Mouse (Mus musculus) liver, postnatal 0 days (tissue): ENCODE measurements around the gene Trim28.

ENCODE experiments used
- CTCF ChIP-seq: sonication (generic); IDR thresholded peaks from 2 replicates; pipeline ENCODE4 v1.5.1; 2016; ENCODE audit warnings: antibody characterized with exemption, low read depth
- EP300 ChIP-seq: IDR thresholded peaks from 2 replicates; pipeline ENCODE4 v1.6.1; 2016; ENCODE audit warnings: antibody characterized with exemption, low read depth, mild to moderate bottlenecking

DNA sequence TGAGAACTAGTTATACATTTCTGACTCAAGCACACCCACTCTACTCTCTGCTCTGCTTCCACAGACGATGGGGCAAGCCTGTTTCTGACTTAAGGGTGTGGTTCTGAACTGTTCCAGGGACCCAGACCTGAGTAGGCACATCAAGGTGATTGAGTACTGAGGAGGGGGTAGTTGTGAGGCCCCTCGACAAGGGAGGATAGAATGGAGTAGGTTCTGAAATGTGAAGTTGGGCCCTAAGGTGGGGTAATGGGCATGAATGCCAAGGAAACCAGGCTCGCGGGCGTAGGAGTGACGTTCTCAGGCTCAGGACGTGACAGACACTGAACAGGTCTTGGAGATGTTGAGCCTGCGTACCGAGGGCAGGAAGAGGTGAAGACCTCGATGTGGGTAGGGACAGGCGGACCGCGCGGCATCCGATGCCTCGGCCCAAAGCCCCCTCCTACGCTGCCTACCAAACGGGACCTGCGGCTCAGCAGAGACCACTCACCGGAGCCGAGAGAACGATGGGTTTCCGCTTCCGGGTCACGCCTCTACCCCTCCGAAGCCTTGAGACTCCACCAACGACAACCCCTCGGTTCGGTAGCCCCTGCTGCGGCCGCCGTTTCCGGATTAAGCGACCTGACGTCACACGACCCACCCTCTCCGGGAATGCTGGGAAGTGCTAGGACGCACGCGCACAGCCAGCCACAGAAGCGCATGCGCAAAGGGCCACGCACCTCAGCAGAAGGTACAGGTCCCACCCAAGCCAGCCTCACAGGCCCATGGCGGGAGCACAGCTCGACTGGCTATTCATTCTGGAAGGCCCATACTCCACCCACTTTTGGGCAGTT, 35.4 kb downstream of the Trim28 start, which contains the start of gene Chmp2a:
- TF ChIP-seq CTCF (no peak), EP300 (no peak)
